Comparison of ENCODE assay signal across 8 mouse cellular contexts in the genomic region with DNA sequence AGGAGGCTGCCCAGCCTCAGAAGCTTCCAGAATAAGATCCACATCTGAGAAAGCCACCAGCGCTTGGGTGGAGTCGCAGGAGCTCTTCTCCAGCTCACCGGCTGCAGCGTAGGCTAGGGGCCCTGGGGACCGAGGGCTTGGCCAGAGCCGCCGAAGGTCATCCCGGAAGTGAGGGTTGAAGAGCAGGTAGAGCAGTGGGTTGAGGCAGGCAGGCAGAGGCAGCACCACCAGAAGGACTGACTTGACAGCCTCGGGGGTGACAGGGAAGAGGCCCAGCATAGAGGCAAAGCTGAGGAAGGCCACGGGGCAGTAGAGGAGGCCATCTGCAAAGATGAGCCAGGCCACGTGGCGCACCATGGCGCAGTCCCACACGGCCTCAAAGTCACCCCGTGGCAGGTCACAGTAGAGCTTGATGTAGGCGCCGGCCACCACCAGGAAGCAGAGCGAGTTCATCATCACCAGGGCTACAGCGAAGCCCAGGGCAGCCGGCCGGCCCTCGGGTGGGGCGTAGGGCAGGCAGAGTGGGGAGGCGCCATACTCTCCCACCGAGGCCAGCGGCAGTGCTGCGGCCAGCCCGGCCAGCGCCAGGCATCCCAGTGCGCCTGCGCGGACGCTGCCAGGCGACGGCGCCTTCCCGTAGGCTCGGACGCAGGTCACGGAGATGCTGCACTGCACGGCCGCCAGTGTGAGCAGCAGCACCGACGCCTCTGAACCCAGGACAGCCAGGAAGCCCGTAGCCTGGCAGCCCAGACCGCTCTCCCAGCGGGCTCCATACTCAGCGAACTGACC. TPM values are rescaled to one million over a fixed set of nuclear protein-coding genes. Genes with fewer than 3 reads are reported as not detected.
DNase-seq lines count a peak whose midpoint lies in the region; ATAC-seq and TF ChIP-seq lines count a peak whose summit lies in the region.

No protein-coding gene starts in this region.

- H3K27me3 ChIP-seq in intestine, postnatal 0 days (replicated peaks; ENCODE audit: control insufficient read depth, insufficient read depth, low read length): no peaks in the 10 kb centered on the region; the same call in 1 of the 2 replicates
- H3K27me3 ChIP-seq in limb, embryonic 10.5 days (ENCODE audit: low read depth, poor library complexity, severe bottlenecking): peaks cover 48% of the 10 kb centered on the region

- DNase-seq in layer of hippocampus, adult 11-12 months (ENCODE audit: low spot score): peak; percentile 52
- DNase-seq in layer of hippocampus, adult 9-10 months (ENCODE audit: low spot score): no peak
- DNase-seq in embryo, embryonic 10 days (ENCODE audit: low spot score): peak; percentile 85
- DNase-seq in limb, embryonic 10.5 days (ENCODE audit: low spot score): peak; percentile 79
- DNase-seq in mesoderm, embryonic 11.5 days (ENCODE audit: low read depth, low spot score): peak; percentile 81
- DNase-seq in right cerebral cortex, postnatal 14 days: peak; percentile 51

- whole genome bisulfite sequencing in intestine, postnatal 0 days: 28% methylated on average over 48 of the region's 48 CpGs
- WGBS in limb, embryonic 10.5 days: 33% methylated on average over 48 of the region's 48 CpGs

- H3K4me1 ChIP-seq in intestine, postnatal 0 days (replicated peaks; ENCODE audit: control insufficient read depth, insufficient read depth, low read length): no peaks in the 10 kb centered on the region; the same call in 1 of the 2 replicates
- H3K4me1 ChIP-seq in limb, embryonic 10.5 days: peaks cover 23% of the 10 kb centered on the region

- H3K4me2 ChIP-seq in intestine, postnatal 0 days (replicated peaks; ENCODE audit: low read depth): peak overlapping the region; percentile 68

- no peaks in the 10 kb centered on the region for H3K9me3 ChIP-seq in intestine, postnatal 0 days (ENCODE audit: control insufficient read depth)
- no peaks in the 10 kb centered on the region for H3K9me3 ChIP-seq in limb, embryonic 10.5 days (replicated peaks)

- peak overlapping the region; percentile 27 for H3K4me3 ChIP-seq in intestine, postnatal 0 days (ENCODE audit: low read depth, low read length)
- H3K4me3 ChIP-seq in limb, embryonic 10.5 days: peak overlapping the region; percentile 59

- H3K36me3 ChIP-seq in intestine, postnatal 0 days (ENCODE audit: control insufficient read depth, insufficient read depth): no peaks in the 10 kb centered on the region
- H3K36me3 ChIP-seq in limb, embryonic 10.5 days: no peaks in the 10 kb centered on the region

- H3K27ac ChIP-seq in intestine, postnatal 0 days (ENCODE audit: low read depth, low read length): no peak overlapping the region
- peak overlapping the region; percentile 67 for H3K27ac ChIP-seq in limb, embryonic 10.5 days

- peak; percentile 70 for ATAC-seq in granulocyte monocyte progenitor cell, adult 5-6 weeks (replicated peaks; ENCODE audit: poor library complexity, severe bottlenecking)
- peak; percentile 31; the same call in 1 of the 2 replicates for ATAC-seq in intestine, postnatal 0 days

- TF ChIP-seq CTCF in intestine, postnatal 0 days (IDR thresholded peaks at IDR 0.05; ENCODE audit: low read depth): no peak

- peak overlapping the region; percentile 11; the same call in 1 of the 2 replicates for H3K9ac ChIP-seq in intestine, postnatal 0 days (ENCODE audit: low read depth, low read length)

RNA-seq across cellular contexts. Expression of gene Ube2t, which starts 25.0 kb away (rescaled TPM):
- 36.6 and 46.7 TPM in 2 replicates for total RNA-seq in granulocyte monocyte progenitor cell, adult 5-6 weeks (2014; fragmentation: Nextera tagmentation)
- 12.2 and 14.9 TPM in 2 replicates for total RNA-seq in granulocyte monocyte progenitor cell, adult 5-6 weeks (2017)
- 9.4 and 12.3 TPM in 2 replicates for polyA plus RNA-seq in intestine, postnatal 0 days (2015; fragmentation: Nextera tagmentation; extraction: Ambion mirVana)
- polyA plus RNA-seq in limb, embryonic 10.5 days (2016; fragmentation: Nextera tagmentation; extraction: Ambion mirVana): 50.2 and 51.1 TPM in 2 replicates

RNA-seq across cellular contexts. Expression of gene Ppp1r12b, which starts 31.6 kb away (rescaled TPM):
- 2.8 and 6.2 TPM in 2 replicates for total RNA-seq in granulocyte monocyte progenitor cell, adult 5-6 weeks (2014; fragmentation: Nextera tagmentation)
- total RNA-seq in granulocyte monocyte progenitor cell, adult 5-6 weeks (2017): 6.1 and 6.3 TPM in 2 replicates
- polyA plus RNA-seq in intestine, postnatal 0 days (2015; fragmentation: Nextera tagmentation; extraction: Ambion mirVana): 11.5 and 13.0 TPM in 2 replicates
- polyA plus RNA-seq in limb, embryonic 10.5 days (2016; fragmentation: Nextera tagmentation; extraction: Ambion mirVana): 5.5 and 5.7 TPM in 2 replicates
